Mouse (Mus musculus) A20 (cell line): ENCODE data around the gene Atp8a2.
"Not testable (repeated sequence)": the region's sequence is repeated elsewhere in the genome, so short reads cannot be mapped to it uniquely, and the experiment has no call there.

Source experiments
- DNase-seq: peaks from one replicate; pipeline ENCODE4 v3.0.0-alpha.2; 2011; ENCODE audit warnings: low read depth, low spot score

Gene Atp8a2

GRCm38 (mm10) chr14:59846609-59847375 is 350.2 kb downstream of the Atp8a2 start:
- DNase-seq = no peak

GRCm38 (mm10) chr14:59843264-59843942 is 353.6 kb downstream of the Atp8a2 start:
- DNase-seq = no peak

GRCm38 (mm10) chr14:59839951-59840720 is 356.8 kb downstream of the Atp8a2 start:
- DNase-seq = no peak

GRCm38 (mm10) chr14:59838446-59839259 is 358.3 kb downstream of the Atp8a2 start:
- DNase-seq = not testable (repeated sequence)

GRCm38 (mm10) chr14:59837691-59838241 is 359.2 kb downstream of the Atp8a2 start:
- not testable (repeated sequence) for DNase-seq

GRCm38 (mm10) chr14:59836876-59837543 is 360.0 kb downstream of the Atp8a2 start:
- DNase-seq = no peak

- DNase-seq = no peak
These were observed 367.4 kb downstream of the Atp8a2 start for GRCm38 (mm10) chr14:59829580-59829979.

- DNase-seq = no peak
These were observed 369.6 kb downstream of the Atp8a2 start for GRCm38 (mm10) chr14:59827409-59827808.

- DNase-seq = no peak
These were observed 376.9 kb downstream of the Atp8a2 start for GRCm38 (mm10) chr14:59820115-59820419.

- no peak for DNase-seq
These were observed 377.5 kb downstream of the Atp8a2 start for GRCm38 (mm10) chr14:59819215-59820114.

GRCm38 (mm10) chr14:59810316-59810715 is 386.7 kb downstream of the Atp8a2 start:
- not testable (repeated sequence) for DNase-seq

- no peak for DNase-seq
These were observed 387.2 kb downstream of the Atp8a2 start for GRCm38 (mm10) chr14:59809790-59810189.

- DNase-seq = no peak
These were observed 389.3 kb downstream of the Atp8a2 start for GRCm38 (mm10) chr14:59807528-59808300.

- DNase-seq = no peak
These were observed 390.1 kb downstream of the Atp8a2 start for GRCm38 (mm10) chr14:59806910-59807309.

GRCm38 (mm10) chr14:59806159-59806558 is 390.8 kb downstream of the Atp8a2 start:
- no peak for DNase-seq

GRCm38 (mm10) chr14:59805683-59806082 is 391.3 kb downstream of the Atp8a2 start:
- no peak for DNase-seq

GRCm38 (mm10) chr14:59801961-59802599 is 394.9 kb downstream of the Atp8a2 start:
- DNase-seq = no peak

GRCm38 (mm10) chr14:59799511-59799910 is 397.5 kb downstream of the Atp8a2 start:
- DNase-seq = no peak
